In the genomic region with DNA sequence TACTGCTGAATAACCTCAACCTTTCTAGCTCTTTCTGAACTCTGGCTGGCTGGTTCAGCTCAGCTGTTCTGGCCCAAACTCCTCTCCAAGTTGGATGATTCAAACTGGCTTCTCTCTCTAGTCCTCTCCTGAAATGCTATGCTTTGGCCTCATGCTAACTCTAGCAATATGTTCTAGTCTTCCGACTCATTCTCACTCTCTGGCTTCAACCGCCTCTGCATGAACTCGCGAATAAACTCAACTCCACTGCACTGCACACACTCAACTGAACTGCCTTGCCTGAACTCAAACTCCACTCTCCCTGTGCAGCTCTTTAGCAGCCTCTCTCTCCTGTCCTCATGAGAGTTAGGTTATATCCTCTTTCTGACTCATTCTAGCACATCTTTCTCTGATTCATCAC, we compare ENCODE assay signal across 24 mouse cellular contexts. TPM values are rescaled to one million over a fixed set of nuclear protein-coding genes. Genes with fewer than 3 reads are reported as not detected.
"Had no signal": no experiment of that assay in that cellular context is flagged by ENCODE, and none has a peak within 500 bp of the region (broad histone marks: within the 10 kb centered on the region; RNA-seq: fewer than 3 reads in every experiment).

No protein-coding gene starts in this region.

- H3K36me3 ChIP-seq: heart, embryonic 12.5 days; hindbrain, embryonic 10.5 days; hindbrain, embryonic 12.5 days; intestine, embryonic 15.5 days; kidney, embryonic 15.5 days; limb, embryonic 13.5 days; limb, embryonic 15.5 days; liver, embryonic 12.5 days had no signal

- DNase-seq: gastrocnemius, postnatal 10 days; gastrocnemius, postnatal 25 days; heart, adult 18-20 months; heart, postnatal 10 days; heart, postnatal 4 days; kidney, adult 18-20 months; kidney, adult 9 months; kidney, postnatal 14 days; kidney, postnatal 36 days; layer of hippocampus, adult 9-11 months; layer of hippocampus, postnatal 36 days; left cerebral cortex, postnatal 4 days had no signal

- H3K27ac ChIP-seq: heart, embryonic 10.5 days; hindbrain, embryonic 10.5 days; hindbrain, embryonic 12.5 days; hindbrain, embryonic 14.5 days; intestine, embryonic 15.5 days; kidney, embryonic 15.5 days; kidney, postnatal 0 days; limb, embryonic 13.5 days; limb, embryonic 15.5 days; liver, embryonic 12.5 days had no signal

- H3K4me3 ChIP-seq: heart, embryonic 10.5 days; heart, embryonic 12.5 days; hindbrain, embryonic 10.5 days; hindbrain, embryonic 12.5 days; intestine, embryonic 15.5 days; kidney, embryonic 15.5 days; limb, embryonic 13.5 days; limb, embryonic 15.5 days; liver, embryonic 12.5 days had no signal

RNA-seq across cellular contexts. Expression of gene Acta1, which starts 7.4 kb away (rescaled TPM):
- total RNA-seq: granulocyte monocyte progenitor cell, adult 5-6 weeks had no signal
